Mouse (Mus musculus) heart, postnatal 14 days (tissue): ENCODE measurements around the gene Fbln5. TPM values are rescaled to one million over a fixed set of nuclear protein-coding genes. Genes with fewer than 3 reads are reported as not detected.

Source experiments
- DNase-seq, 2 experiments: peaks; one replicate each; pipeline ENCODE4 v3.0.0; 2021 to 2022
- intact Hi-C: fragments of 180-260 bp; cut with DNase I; formaldehyde crosslinking; loops from one replicate; pipeline ENCODE4 v1.15.1; 2025
- total RNA-seq, 2 experiments: library from RNA; stranded (reverse); gene quantifications; 2 replicates each; pipeline ENCODE4 v1.2.3; 2021

Fbln5 gene
- total RNA-seq, 2 experiments from 2014 or later = 31.6 to 38.1 TPM

DNA sequence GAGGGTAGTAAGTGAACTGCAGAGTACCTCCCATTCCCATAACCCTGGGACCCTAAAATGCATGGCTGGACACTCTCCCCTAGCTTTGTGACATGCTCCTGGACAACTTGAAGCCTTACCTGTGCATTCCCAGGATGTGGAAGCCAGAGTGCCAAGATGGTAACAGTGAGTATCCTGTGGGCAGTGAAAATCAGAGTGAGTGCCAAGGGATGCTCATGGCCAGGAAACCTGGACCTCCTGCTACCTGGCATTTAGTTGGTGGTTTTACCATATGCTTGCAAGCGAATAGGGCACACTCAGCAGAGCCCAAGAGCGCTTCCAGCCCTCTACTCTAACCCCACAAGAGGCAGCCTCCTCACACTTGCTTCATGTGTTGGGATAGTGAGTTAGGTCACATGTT, 4.4 kb downstream of the Fbln5 start:
- DNase-seq = no peak
- intact Hi-C loops = loop anchor here (5.0 kb wide), 1 partner anchor 63 kb away; no protein-coding TSS in a partner anchor

DNA sequence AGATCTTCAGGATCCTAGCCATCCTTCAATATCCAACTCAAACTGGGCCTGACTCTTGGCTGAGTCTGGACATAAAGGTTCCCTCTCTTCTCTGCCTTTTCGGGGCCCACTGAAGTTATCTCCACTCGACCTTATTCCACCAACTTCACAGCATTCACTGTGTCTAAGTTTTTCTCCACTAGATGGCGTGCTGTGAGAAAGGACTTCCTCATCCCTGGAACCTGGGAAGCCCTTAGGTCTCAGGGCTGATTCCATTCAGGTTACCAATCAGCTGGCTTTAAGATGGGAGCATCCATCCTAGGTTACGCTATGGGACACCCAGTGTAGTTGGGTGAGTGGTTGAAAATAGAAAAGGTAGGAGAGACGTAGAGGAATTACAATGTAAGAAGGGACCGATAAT, 7.7 kb downstream of the Fbln5 start:
- DNase-seq = peak in 1 of 2 experiments; percentile 34
- intact Hi-C loops = loop anchor here (5.0 kb wide), 1 partner anchor 66 kb away; no protein-coding TSS in a partner anchor

DNA sequence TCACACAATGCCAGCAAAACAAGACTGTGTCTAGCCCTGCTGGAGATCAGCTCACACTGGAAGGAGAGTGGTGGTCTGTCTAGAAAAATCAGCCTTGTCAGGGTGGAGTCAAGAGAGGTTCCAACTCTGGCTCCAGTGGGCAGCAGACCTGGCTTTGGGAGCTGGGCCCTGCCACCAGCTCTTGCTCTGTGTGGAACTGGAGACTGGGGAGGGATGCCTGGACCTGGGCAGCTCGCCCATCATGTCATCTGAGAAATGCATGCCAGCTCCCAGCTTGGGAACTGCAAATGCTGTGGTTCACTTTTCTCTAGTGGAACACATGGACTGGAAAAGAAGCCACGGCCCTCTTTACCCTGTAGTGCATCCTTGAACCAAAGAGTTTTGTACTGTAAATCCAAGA, 8.3 kb downstream of the Fbln5 start:
- intact Hi-C loops = loop anchor here (5.0 kb wide), 1 partner anchor 67 kb away; no protein-coding TSS in a partner anchor
- DNase-seq = peak in 1 of 2 experiments; percentile 32

DNA sequence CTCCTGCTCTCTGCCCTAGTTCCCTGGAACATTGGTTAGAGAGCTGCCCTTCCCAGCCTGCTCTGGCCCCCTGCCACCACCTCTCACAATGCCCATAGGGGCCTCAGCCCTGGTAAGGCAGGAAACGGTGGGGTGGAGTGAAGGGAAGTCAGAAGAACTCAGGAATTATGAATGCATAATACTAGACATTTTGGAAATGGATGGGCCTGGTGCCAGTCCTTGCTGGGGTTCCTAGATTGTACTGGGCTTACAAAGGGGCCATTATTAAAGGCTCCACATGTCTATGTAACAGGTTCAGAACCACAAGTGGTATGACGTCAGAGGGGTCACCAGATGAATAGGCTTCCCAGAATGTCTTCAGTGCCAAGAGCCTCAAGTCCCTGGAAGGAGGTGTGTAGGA, 11.5 kb downstream of the Fbln5 start:
- DNase-seq = peak; percentile 34 to 53
- intact Hi-C loops = no loop called here

DNA sequence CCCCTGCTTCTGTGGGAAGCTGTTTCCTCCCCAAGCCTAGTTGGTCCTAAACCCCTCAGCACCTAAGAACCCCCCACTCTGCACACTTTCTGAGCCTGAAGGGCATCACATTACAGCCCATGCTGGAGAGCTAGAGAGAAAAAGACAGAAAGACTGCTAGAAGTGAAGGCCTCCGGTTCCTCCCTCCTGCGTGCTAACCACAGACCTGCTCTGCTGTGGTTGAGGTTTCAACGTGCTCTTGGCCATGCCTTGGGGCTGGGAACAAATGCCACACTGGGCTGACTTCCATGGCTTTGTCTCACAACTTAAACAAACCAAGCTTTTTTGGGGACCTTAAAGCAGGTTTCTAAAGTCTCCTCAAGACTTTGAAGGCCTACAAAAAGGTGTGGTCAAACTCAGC, 16.4 kb downstream of the Fbln5 start:
- intact Hi-C loops = no loop called here
- no peak for DNase-seq

DNA sequence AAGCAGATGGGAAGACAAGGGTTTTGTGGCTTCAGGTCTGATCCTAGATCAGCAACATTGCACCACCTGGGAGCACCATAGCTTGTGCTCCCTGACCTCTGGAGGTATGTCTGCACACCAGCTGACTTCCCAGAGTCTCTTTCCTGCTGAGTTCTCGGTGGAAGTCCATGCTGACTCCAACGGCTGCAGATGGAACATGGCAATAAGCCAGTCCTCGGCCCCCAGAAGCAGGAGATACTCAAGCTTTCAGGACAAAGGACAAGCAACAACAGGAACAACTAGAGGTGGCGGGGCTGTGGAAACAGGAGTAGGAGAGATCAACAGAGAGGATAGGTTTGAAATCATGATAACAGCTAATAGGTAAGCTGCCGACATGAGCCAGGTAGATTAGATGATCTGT, 17.1 kb downstream of the Fbln5 start:
- no peak for DNase-seq
- intact Hi-C loops = no loop called here

DNA sequence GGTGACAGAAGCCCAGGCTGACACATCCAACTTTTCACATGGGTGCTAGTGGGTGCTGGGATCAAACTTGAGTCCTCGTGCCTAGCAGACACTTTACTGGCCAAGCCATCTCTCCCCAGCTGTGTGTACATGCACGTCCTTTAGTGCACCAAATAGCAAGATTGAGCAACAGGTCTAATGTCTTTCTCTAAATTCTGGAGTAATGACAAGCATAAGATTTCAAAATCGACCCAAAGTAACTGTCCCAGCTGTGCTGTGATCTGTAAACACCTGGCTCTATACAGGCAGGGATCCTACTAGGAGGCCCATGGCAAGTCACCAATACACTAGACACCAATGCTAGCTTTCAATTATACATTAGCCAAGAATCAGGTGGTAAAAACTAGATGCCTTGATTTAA, 17.8 kb downstream of the Fbln5 start:
- intact Hi-C loops = no loop called here
- no peak for DNase-seq

DNA sequence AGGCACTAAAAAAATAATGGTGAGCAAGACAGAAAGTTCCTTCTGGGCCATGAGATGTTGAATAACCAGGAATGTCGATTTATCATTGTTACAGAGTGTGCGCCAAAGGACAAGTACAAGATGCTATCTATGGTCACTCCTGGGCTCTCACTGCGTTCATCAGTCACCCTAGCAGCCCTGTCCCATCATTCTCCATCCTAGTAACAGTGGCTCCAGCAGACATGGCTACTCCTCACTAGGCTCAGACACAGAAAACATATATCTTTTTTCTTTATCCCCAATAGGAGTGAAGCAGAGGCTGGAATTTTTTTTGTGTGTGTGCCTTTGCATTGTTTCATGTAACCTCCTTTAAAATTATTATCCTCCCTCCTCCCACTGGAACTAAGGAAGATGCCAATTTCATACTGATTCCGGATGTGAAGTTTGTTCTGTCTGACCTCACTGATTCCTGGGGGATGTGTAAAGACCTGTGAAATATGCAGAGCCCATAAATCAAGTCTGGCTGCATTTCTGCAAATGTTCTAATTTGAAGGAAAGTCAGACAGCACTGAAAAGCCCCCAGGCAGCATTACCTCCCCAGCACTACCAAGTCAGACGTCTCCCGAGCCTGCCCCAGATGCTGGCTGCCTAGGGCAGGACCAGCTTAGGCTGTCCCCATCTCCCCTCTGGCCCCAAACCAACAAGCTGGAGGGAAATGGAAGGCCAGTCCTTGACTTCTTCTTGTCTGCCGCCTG, 20.5 kb downstream of the Fbln5 start:
- intact Hi-C loops = no loop called here
- DNase-seq = no peak

DNA sequence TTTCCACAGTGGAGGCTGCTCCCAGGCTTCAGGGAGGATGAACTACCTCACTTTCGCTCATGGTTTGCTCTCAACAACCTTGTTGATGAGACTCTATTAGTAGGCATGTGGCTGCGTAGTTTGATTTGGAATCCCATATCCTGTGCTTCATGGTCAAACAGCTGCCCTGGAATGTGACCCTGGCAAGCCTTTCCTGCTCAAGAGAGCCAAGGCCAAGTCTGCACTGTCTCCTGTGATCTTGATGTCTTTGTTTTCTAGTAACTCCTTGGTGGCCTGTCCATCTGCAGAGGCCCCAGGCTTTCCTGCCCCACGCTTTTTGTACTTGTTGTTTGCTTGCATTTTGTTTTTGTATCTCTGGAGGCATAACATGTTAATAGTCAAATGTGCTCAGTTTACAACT, 24.4 kb downstream of the Fbln5 start:
- intact Hi-C loops = no loop called here
- peak in 1 of 2 experiments; percentile 31 for DNase-seq

DNA sequence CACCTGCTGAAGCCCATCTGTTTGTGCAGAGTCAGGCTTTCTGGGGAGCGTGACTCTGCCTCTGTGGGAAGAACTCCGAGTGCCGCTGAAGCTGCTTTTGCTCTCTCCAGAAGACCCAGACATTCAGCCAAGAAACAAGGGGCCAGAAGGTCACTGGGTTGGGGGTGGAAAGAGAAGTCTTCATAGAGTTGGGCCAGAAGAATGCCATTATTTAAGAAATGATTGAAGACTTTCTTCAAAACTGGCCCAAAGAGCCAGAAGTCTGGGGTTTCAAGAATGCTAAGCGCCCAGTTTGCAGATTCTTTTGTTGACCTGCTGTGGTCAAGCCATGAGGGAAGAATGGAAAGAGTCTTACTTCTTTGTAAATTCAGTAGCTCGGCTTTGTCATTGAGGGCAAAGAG, 25.6 kb downstream of the Fbln5 start:
- no peak for DNase-seq
- intact Hi-C loops = no loop called here

DNA sequence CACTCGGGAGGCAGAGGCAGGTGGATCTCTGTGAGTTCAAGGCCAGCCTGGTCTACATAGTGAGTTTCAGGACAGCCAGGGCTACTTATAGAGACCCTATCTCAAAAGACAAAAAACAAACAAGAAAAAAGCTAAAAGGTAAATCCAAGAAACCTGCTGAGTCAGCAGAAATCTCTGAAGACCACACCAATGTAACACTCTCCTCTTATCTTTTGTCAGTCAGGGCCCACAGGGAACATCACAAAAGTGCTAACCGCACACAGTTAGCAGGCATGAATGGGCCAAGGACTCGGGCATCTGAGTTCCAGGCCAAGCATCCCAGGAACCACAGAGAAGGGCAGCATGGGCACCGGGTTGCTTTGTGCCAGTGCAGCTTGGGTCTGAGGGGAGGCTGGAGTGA, 26.2 kb downstream of the Fbln5 start:
- intact Hi-C loops = no loop called here
- no peak for DNase-seq

DNA sequence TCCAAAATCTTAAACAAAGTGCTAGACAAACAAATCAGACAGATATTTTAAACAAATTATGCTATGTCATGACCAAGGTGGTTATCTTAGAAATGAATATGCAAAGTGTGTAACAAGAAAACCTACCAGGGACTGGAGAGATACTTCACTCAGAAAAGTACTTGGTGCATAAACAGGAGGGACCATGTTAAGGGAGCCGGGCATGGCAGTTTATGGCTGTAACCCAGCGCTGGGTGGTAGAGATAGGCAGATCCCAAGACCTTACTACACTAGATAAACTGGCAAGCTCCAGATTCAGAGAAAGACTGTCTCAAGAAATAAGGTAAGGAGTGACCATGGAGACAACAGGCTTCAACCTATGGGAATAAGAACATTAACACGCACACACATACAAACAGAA, 29.1 kb downstream of the Fbln5 start:
- no peak for DNase-seq
- intact Hi-C loops = no loop called here

DNA sequence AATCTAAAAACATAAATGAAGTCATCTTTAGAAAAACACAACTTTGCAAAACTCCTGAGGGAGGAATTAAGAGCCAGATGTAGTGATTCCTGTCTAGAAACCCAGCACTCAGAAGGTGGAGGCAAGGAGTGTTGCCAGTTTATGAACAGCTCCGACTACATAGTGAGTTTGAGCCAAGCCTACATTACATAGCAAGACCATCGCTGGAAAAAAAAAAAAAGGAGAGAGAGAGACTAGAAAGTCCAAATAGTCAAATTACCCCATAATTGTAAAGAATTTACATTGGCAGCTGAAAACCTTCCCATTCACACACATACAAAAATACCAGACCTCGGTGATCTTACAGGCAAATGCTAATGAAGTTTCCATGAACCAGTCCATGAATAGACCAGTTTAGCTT, 29.6 kb downstream of the Fbln5 start:
- intact Hi-C loops = no loop called here
- no peak for DNase-seq

DNA sequence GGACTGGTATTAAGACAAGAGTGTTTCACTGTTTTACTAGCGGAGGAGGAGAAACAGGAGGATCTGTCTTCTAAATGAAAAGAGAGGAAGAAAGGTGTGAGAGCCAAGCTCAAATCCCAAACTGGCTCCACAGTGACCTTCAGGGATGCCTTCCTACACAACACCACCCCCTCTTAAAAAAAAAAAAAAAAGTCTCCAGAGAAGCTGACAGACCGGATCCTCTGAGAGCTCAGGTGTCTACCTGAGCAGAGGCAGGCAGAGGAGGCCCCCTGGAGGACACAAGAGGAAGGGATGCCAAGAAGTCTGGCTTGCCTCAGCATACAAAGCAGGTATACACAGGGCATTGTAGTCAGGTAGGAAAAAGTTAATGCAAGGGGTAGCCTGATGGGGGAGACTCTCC, 36.1 kb downstream of the Fbln5 start:
- intact Hi-C loops = no loop called here
- no peak for DNase-seq

DNA sequence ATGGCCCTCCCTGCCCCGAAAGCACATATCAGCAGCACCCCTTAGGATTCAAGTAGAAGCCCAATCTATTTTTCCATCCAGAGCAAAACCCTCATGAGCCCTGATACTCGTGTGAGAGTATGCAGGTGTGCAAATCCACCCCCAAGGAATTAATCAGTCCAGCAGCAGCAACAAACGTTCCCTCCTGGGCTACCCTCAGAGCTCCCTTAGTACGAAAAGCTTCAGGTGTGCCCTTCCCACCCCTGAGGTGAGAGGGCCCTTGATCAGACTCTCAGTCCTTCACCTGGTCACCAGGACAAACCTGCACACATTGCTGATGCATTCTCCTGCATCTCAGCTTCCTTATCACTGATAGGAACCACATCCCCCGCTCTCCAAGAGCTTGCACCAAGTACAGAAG, 37.9 kb downstream of the Fbln5 start:
- intact Hi-C loops = no loop called here
- no peak for DNase-seq

DNA sequence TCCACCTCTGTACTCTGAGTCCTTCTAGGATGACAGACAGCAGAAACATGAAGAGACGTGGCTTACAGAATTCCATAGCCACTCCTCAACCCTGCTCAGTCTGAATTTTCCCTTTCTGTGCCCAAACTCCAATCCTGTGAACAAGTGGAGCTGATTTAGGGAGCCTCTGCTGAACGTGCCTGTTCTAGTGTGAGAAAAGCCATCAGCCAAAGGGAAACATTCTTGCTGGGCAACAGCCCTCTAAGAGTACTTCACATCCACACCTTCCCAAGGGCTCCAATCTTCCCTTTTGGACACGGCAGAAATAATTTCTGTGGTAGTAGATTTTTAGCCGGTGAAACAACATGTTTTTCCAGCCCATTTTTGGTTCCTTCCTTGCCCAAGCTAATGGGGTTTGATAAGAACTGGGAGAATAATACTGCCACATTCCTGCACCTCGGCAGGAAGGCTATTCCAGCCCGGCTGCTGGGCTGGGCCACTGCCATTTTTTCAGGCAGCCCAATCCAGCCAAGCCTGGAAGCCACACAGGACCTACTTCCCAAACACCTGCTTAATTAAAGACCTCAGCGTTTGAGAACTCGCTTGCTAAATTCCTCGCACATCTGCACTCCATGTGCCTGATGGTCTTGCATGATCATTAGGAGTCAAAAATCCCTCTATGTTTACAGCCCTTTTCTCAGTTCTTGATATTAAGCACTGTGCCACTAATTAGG, 41.1 kb downstream of the Fbln5 start:
- intact Hi-C loops = no loop called here
- DNase-seq = peak; percentile 64 to 67

DNA sequence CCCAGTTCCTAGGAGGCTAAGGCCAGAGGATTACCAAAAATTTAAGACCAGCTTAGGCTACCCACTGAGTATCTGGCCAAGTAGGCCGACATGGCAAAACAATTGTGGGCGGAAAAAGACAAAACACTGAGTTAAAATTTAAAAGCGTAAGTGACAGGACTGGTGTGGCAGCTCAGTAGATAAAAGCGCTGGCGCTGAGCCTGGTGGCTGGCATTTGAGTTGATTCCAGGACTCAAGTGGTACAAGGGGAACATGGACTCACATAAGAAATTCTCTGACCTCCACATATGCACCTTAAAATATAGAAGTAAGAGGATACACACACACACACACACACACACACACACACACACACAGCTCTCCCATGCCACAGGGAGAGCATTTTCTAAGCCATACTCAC, 42.5 kb downstream of the Fbln5 start:
- intact Hi-C loops = no loop called here
- DNase-seq = peak; percentile 26 to 68

DNA sequence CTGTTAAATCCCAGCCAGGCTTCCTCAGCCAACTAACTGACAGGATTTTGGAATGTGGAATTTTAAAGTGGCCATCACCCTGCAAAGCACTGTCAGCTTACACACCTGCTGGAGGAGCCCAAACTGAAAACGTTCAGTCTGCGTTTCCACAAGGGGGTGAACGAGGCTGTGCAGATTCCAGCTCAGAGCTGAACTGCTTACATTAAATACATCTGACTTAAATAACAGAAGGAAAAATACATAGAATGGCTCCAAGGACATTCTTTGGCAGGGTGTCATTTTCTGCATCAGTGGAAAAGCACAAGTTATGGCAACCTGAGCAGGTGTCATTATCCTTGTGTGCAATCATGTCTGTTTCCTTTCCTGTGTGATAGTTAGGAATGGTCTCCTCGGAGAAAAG, 44.7 kb downstream of the Fbln5 start:
- intact Hi-C loops = no loop called here
- no peak for DNase-seq

DNA sequence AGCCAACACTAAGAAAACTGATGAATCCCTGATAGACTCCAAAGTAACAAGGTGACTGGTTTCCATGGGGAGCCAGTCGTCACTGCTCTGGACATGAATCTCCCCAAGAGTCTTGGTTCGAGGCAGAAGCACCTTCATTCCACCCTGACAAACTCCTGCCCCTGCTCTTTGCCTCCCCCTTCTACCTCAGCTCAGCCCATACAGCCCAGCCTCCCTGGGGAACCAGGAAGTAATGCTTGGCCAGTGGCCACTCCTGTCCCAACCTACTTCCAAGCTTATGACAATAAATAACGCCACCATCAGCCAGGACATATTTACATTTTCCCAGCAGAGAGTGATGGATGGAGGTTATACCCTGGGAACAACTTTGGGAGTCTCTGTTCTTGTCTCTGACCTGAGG, 45.9 kb downstream of the Fbln5 start:
- intact Hi-C loops = no loop called here

DNA sequence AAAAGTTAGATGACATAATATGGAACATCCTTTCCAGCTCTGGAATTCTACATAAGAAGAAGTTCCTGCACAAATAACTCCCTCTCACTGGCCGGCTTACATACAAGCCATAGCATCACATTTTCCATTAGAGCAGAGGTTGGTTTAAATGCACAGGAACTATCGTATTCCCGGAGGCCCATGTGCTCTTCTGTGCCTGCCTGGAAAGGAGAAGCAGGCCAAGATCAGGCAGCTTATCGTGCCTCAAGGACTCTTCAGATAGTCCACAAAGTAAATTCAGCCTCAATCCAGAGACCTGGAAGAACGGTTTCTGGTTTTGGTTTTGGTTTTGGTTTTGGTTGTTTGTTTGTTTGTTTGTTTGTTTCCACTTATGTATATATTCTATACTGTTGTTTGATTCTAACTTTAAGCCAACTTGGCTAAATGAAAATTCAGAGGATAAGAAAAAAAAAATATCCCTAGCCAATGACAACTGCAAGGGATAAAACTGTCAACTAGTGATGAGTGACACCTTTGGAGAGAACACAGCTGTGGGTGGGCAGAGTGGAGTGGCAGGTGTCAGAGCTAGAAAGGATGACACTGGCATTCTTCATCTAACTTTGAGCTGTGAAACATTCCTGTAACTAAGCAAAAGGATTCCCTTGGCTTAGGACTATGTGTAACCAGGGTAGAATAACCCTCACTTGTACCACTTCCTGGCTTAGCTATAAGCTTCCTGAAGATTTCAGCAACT, 48.4 kb downstream of the Fbln5 start:
- no peak for DNase-seq
- intact Hi-C loops = no loop called here

More for the DNA sequence above, 45.9 kb downstream of the Fbln5 start:
- no peak for DNase-seq

DNA sequence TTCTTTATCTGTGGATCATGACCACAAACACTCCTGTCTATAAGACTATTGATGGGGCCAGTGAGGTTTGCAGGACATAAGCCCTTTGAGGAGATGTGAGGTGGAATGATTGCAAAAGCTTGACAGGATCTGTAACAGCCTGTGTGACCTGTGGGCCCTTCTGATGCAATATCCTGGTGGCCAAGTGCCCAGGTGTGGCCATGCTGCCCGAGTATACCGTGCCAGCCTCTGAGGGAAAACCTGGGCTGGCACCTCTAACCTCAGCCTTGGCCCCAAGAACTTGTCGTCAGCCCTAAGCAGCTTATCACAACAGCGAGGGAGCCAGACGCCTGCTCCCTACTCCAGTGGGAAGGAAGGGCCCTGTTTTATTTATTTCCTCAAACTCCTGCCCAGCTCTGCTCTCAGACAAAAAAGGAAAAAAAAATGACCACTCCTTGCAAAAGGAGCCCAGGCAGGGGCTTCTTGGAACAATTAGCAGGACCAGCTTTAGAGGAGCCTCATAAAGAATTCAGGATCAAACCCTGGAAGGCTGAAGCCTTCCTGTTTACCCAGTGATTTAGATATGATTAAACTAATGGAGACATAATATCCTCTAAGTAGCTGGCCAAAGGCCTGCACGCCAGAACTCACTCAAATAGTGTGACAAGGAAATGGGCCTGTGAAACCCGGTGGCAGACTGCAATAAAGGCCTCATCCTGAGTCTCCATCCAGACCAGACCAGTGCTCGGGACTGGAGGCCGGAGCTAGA, 51.4 kb downstream of the Fbln5 start:
- peak; percentile 59 to 61 for DNase-seq
- intact Hi-C loops = no loop called here
